Mouse (Mus musculus): ENCODE data around the gene Sdk2.

GRCm38 (mm10) chr11:113782496-113782895 is 284.4 kb downstream of the Sdk2 start:
- TF ChIP-seq CTCF (IDR thresholded peaks at IDR 0.05): no peak
- no peak for TF ChIP-seq EP300 (IDR thresholded peaks at IDR 0.05)
